Mouse (Mus musculus): ENCODE measurements around the gene Slitrk6.

The Slitrk6 gene

DNA sequence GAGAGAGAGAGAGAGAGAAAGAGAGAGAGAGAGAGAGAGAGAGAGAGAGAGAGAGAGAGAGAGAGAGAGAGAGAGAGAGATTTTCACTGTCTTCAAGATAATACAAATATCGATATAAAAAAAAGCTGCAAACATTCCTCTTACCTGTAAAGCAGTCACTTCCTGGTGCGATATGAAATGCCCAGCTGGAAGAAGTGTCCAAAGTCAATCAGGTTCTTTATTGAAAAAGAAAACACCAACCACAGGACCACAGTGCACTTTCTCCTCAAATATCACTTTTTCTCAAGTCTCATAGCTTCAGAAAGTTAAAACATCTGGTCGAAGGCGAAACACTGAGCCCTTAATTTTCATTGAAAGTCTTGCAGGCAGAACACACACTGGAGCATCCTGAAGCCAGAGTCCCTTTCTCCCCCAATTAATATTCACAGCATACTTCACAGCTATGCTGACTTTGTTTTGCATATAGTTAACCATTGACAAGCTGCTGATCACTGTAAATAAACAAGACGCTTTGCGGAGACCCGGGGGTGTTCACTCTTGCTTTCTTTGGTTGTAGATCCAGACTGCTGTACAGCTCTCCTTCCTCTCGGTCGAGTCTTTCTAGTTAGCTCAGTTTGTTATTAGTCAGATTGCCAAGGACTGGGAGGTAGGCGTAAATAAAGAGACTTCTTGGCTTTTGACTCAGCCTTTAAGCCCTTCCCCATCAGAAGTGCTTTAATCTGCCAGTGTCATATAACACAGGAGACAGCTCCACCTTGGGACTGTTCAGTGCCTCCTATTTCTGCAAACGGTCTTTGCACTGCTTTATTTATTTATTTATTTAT is at the start of gene Slitrk6:
Gene Slitrk6 (minus strand): TSS at position 666 of the 824 bp plus-strand sequence.
- DNase-seq, result no peak

DNA sequence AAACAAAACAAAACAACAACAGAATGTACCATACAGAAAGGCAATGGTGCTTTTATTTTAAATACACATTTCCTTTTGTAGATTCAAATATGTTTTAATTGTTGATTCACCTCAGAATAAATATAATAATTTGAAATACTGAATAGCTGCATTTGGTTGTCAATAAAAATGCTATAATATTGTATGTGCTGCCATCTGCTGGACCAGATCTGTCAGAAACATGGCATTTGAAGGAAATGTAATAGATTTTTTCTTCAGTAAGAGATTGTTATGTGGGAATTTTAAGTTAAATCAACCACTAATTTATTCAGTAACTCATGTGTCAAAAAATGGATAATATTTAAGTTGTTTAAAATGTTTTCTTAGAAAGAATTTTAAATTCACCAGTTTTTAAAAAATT is 22.6 kb upstream of the Slitrk6 start:
- no peak for DNase-seq

DNA sequence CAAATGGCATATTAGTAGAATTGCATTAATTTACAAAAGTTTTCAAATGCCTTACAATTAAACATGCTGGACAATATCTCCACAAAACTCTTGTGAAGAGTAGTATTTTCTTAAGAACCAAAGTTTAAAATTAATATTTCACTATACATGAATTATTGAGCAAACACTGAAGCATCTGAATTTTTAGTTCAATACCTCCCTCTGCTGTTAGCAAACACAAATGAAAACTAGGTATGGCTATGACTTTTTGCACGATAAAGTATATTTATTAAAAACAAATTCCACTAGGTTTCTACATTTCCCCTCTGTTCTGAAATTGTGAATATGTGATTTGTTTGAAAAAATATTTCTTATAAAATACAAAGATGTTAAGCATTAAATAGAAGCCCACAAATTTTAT is 15.7 kb upstream of the Slitrk6 start:
- DNase-seq, result no peak

DNA sequence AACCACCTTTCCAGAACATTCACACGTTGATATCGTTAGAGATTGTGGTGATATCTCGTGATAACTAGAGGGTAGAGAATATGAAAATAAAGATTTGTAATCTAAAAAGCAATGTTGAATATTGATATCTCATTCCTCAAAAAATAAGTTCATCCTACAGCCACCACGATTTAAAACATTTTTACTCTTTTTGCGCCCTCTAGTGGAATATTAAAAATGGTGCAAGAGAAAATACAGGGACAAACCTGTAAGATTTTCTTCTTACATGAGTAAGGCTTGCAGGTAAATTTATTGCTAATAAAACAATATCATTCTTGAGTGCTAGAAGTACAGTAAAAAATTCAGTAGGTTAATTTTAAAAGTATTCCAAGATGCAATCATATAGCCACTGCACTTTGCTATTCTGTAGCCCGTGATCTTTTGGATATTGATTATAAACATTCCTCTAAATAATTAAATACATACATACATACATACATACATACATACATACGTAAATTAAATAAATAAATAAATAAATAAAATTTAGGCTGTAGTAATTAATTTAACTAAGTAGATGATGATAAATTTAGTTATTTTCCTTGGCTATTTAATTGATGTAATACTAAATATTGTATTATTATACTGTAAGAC is 7.8 kb upstream of the Slitrk6 start:
- no peak for DNase-seq

DNA sequence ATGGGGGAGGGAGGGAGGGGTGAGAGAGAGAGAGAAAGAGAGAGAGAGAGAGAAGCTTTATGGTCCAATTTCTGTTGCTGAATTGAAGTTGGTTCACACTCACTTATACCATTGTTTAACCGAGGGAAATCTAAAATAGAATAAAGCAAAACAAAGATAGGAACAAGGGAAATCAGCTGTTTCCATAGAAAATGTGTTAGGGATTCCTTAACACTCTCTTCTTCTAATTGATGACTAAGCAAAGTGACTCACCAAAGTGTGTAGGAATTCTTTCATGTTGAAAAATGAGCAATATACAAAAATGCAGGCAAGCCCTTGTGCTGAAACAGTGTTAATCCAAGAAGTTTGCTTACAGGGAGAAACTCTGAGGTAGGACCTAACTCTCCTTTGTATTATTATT is 6.0 kb upstream of the Slitrk6 start:
- no peak for DNase-seq

DNA sequence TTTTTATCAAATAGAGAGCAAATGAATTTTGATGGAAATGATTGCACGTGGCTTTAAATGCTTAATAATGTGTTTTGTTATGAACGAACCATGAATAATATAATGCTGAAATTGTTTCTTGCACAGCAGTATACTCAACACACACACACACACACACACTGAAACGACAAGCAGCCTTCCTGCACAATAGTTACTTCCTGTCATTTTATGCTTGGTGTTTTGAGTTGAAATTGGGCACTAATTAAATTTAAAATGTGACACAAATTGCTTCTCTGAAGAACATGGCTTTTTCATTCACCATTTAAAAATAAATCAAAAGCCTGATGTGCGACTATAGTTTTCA is 330 bp upstream of the Slitrk6 start:
- DNase-seq, result no peak

DNA sequence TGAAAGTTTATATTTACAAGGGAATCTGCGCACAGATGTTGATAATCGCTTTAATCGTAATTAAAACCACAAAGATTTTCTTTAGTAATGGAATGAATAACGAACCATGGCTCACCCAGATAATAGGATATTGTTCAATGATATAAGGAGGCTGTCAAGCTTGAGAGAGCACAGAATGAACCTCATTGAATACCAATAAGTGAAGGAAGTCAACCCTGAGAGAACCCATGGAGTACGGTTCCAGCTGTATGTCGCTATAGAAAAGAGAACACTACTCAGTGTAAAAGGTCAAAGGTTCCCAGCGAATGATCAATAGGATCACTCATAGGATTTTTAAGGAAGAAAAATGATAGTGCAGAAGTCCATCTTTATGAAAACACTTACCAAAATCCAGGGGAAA is 15.1 kb downstream of the Slitrk6 start:
- no peak for DNase-seq

DNA sequence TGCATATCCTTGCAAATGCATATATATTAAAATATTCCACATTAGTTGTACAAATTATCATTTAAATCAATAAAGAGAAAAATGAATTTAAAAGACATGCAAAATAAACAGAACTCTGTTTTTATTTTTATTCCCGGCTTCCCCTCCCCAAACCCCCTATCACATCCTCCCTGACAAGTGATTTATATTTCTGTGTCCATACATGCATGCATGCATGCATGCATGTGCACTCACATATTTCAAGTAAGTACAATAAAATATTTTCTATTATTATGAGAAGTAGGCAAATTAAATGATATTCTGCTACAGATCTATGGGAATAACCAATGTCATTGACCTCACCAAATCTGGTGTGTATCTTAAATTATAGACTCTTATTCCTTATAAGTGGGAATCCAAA is 15.6 kb downstream of the Slitrk6 start:
- DNase-seq, result no peak

DNA sequence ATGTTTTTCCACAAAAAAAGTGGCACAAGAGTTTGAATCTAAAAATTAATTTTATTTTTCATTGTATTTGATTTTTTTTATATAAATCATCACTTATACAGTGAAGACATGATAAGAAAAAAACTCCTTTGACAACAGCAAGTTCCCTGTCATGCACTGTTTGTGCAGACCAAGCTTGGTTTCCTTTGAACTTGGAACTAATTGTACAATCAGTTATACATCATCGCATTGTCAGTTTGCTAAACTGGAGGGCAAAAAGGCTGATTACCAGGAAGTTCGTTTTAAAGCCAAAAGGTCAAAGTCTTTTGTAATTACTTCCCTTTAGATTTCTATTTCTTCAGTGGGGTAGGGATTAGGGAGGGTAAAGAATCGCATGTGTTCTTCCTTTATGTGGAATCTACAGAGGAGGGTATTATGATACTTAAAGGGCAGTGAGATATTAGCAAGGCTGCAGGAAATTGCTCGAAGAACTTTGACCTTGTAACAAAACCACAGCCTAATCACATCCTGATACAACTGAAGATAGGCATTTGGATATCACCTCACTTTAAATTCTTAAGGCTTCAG is 26.5 kb downstream of the Slitrk6 start:
- no peak for DNase-seq

DNA sequence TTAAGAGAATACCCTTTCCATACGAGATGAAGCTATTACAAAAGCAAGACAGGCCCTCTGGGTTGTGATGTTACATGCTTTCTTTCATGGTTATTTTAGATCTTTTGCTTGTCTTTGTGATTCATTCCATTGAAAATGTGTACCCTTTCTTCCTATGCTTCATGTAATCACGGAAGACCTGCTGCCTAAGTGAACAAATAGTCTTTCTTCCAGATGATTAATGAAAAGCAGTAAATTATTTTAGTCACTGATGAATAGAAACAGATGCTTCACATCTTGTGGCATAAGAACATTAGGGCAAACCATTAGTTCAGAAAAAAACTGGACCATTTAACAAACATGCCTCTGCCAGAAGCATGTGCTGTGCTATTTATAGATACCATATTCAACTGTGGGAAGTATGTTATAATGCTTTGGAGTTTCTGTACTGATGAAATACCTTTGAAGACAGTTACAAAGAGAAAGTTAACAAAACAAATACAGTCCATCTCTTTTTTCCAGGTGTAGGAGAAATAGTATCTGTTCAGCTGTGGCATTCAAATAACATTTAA is 30.8 kb downstream of the Slitrk6 start:
- no peak for DNase-seq
